Mouse (Mus musculus) bone marrow, adult 2 months (tissue): ENCODE results near the gene Traf5.

Experiments
- CTCF ChIP-seq: fragments of 200-500 bp; IDR thresholded peaks from 2 replicates; pipeline ENCODE4 v1.5.1; 2011; ENCODE audit warnings: low read length, control low read depth; ENCODE audit not compliant: control insufficient read depth, insufficient read depth
- POLR2A ChIP-seq: fragments of 200-500 bp; IDR thresholded peaks from 2 replicates; pipeline ENCODE4 v1.6.1; 2011; ENCODE audit warnings: low read depth, mild to moderate bottlenecking, control low read depth, low read length, borderline replicate concordance; ENCODE audit not compliant: control insufficient read depth

DNA sequence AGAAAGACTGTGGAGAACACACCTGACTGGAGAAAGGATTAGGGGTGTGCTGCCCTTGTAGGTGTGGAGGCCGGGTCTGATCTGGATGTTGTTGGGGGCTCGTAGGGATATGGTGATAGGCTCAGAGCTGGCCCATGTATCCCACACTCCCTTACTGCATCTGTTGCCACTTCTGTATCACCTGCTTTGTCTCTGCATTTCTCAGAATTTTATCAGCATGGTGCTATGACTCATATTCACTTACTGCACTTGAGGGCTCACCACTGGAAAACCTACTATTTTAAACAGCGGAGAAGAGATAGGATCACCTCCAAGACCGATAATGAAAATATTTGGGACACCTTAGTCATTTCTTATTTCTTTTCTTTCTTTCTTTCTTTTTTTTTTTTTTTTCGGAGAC lies 103.3 kb downstream of the Traf5 start:
- TF ChIP-seq CTCF (no peak), POLR2A (no peak)
